Mouse (Mus musculus): Measurements from ENCODE around the gene Tns2. TPM values are rescaled to one million over a fixed set of nuclear protein-coding genes. Genes with fewer than 3 reads are reported as not detected.

Gene Tns2
- total RNA-seq, 2 experiments from 2014 or later, result not detected

DNA sequence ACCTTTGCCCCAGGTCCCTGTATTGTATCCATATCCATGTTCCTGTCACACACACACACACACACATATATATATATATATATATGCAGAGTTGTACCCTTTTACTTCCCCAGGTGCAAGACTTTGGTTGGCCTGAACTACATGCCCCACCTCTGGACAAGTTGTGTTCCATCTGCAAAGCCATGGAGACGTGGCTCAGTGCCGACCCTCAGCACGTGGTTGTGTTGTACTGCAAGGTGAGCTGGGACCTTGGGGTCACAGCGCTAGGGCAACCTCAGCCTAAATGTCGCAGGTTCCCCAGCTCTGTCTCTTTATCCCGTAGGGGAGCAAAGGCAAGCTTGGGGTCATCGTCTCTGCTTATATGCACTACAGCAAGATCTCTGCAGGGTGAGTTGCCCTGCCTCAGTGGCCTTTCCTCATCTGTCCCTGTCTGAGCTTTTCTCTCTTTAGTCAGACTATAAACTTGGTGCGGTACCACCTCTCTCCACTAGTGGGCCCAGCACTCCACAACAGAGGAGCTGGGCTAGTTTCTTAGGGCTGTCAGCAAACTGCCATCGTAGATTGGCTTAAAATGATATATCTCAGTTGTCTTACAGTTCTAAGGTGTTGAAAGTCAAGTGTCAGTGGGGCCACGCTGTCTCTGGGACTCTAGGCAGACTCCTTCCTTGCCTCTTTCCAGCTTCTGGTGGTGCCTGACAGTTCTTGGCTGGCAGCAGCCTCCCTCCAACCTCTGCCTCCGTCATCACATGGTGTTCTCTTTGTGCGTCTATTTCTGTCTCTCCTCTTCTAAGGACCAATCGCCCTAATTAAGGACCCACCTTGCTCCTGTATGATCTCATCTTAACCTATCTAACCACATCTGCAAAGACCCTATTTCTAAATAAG is 7.7 kb downstream of the Tns2 start:
- ATAC-seq (replicated peaks; ENCODE audit: low FRiP score, low TSS enrichment, poor library complexity, severe bottlenecking), result peak; percentile 58

DNA sequence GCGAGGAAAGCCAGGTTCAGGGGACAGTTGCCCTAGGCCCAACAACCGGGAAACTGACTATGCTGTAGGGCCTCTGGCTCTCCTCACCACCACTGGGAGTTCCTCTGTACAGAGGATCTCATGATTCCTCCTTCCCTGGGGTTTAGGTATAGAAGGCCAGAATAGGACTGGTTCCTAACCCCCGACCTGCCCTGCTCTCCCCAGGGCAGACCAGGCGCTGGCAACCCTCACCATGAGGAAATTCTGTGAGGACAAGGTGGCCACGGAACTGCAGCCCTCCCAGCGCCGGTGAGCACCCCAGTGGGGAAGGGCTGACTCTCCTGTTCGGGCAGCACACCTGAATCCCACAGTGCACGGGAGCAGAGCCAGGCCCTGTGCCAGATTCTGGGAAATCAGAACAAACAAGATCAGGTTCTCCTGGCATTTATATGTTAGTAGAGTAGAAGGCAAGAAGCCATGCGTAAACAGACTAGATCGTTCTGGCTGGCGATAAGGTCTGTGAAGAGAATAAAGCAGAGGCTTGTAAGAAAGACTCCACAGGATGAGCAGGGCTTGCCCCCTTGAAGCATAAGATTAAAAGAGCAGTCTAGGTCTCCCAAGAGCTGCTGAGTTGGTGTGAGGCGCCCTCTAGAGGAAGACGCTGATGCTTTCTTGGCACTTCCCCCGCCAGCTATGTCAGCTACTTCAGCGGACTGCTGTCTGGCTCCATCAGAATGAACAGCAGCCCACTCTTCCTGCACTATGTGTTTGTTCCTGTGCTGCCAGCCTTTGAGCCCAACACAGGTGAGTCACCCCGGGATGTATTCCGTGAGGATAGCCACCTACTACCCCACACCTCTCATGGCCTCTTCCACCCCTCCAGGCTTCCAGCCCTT is 8.7 kb downstream of the Tns2 start:
- ATAC-seq (replicated peaks; ENCODE audit: low FRiP score, low TSS enrichment, poor library complexity, severe bottlenecking), result peak; percentile 43; the same call in 1 of the 2 replicates

DNA sequence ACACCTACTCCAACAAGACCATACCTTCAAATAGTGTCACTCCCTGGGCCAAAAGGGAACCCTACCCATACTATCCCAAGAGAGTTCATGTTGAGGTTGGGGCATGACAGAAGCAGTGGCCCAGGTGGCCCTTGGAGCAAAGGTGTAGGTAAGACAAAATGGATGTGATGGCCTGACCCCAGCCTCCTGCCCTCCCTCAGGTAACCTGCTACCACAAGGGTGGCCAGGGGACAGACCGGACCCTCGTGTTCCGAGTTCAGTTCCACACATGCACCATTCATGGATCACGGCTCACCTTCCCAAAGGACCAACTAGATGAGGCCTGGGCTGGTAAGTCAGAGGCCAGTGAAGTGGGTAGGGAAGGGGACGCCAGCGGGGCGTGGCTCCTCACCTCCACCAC is 10.1 kb downstream of the Tns2 start:
- no peak for ATAC-seq (replicated peaks; ENCODE audit: low FRiP score, low TSS enrichment, poor library complexity, severe bottlenecking)

DNA sequence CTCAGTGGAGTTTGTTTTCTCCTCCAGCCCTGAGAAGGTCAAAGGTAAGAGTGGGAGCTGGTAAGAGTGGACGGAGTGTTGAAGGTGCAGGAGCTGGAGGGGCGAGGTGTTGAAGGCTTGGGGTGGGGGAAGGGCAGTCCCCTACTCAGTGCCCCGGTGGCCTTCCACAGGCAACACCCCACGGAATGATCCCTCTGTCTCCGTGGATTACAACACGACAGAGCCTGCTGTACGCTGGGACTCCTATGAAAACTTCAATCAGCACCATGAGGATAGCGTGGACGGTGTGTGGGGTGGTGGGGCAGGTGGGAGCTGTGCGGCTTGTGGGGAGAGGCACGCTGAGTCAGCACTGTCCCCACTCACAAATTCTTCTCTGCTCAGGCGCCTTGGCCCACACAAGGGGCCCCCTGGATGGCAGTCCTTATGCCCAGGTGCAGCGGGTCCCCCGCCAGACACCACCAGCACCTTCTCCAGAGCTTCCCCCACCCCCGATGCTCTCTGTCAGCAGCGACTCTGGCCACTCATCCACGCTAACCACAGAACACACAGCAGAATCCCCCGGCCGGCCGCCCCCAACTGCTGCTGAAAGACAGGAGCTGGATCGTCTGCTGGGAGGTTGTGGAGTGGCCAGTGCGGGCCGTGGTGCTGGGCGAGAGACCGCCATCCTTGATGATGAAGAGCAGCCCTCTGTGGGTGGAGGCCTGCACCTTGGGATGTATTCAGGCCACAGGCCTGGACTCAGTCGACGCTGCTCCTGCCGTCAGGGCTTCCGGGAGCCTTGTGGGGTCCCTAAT is 10.7 kb downstream of the Tns2 start:
- no peak for ATAC-seq (replicated peaks; ENCODE audit: low FRiP score, low TSS enrichment, poor library complexity, severe bottlenecking)

DNA sequence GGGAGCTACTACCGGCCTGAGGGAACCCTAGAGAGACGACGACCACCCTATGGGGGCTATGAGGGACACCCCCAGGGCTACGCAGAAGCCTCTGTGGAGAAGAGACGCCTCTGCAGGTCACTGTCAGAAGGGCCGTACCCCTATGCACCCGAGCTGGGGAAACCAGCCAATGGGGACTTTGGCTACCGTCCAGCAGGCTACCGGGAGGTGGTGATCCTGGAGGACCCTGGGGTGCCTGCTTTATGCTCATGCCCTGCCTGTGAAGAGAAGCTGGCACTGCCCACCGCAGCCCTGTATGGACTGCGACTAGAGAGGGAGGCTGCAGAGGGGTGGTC is 11.2 kb downstream of the Tns2 start:
- ATAC-seq (replicated peaks; ENCODE audit: low FRiP score, low TSS enrichment, poor library complexity, severe bottlenecking), result no peak

DNA sequence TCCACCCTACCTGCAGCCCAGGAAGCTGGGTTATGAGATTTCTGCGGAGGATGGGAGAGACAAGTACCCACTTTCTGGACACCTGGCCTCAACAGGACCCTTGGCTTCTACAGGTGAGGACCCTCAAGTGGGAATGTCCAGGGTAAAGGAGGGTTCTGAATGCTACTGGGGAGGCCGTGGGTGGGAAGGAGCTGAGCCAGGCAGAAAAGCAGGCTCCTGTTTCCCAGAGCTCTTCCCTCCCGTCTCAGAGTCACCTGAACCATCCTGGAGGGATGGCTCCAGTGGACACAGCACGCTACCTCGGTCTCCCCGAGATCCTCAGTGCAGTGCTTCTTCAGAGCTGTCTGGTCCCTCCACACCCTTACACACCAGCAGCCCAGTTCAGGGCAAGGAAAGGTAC is 12.0 kb downstream of the Tns2 start:
- ATAC-seq (replicated peaks; ENCODE audit: low FRiP score, low TSS enrichment, poor library complexity, severe bottlenecking), result no peak

DNA sequence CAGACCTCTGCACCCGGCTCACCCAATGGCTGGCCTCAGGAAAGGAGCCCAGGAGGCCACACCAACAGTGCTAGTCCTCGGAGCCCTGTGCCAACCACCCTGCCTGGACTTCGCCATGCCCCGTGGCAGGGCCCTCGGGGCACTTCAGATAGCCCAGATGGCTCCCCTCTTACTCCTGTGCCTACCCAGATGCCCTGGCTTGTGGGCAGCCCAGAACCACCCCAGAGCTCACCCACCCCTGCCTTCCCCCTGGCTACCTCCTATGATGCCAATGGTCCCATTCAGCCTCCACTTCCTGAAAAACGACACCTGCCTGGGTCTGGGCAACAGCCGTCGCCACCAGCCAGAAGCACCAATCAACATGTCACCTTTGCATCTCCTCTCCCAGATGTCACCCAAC is 12.6 kb downstream of the Tns2 start:
- no peak for ATAC-seq (replicated peaks; ENCODE audit: low FRiP score, low TSS enrichment, poor library complexity, severe bottlenecking)

DNA sequence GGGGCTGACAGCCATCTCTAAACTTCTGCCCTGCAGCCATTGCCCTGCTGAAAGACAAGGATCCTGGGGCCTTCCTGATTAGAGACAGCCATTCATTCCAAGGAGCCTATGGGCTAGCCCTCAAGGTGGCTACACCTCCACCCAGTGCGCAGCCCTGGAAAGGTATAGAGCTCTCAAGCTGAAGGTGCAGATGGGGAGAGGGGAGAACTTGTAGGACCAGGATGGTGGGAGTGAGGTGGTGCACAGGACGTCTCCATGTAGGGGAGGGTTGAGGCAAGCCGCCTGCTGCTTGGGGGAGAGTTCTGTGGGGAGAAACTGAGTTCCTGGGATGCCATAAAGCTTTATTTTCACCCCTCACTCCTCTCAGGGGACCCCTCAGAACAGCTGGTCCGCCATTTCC is 13.5 kb downstream of the Tns2 start:
- ATAC-seq (replicated peaks; ENCODE audit: low FRiP score, low TSS enrichment, poor library complexity, severe bottlenecking), result no peak

DNA sequence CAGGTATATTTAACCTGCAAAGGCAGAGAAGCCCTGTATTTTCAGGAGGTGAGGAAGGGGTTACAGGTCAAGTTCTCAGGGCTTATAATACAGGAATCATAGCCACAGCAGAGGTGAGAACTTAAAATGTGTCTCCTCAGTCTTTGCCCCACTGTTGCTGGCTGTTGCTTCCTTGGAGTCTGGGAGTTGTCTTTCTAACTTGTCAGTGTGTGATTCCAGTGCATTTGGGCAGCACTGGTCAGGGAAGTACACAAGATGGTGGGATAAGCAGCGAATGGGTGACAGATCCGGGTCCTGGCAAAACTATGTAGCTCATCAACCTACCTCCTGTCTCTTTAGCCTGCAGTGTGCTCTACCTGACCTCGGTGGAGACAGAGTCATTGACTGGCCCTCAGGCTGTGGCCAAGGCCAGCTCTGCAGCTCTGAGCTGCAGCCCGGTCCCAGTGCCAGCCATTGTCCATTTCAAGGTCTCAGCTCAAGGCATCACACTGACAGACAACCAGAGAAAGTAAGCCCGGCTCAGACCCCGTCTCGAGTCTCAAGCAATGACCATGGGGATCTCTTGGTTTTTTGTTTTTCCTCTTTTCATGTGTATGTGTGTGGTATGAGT is 14.5 kb downstream of the Tns2 start:
- no peak for ATAC-seq (replicated peaks; ENCODE audit: low FRiP score, low TSS enrichment, poor library complexity, severe bottlenecking)

DNA sequence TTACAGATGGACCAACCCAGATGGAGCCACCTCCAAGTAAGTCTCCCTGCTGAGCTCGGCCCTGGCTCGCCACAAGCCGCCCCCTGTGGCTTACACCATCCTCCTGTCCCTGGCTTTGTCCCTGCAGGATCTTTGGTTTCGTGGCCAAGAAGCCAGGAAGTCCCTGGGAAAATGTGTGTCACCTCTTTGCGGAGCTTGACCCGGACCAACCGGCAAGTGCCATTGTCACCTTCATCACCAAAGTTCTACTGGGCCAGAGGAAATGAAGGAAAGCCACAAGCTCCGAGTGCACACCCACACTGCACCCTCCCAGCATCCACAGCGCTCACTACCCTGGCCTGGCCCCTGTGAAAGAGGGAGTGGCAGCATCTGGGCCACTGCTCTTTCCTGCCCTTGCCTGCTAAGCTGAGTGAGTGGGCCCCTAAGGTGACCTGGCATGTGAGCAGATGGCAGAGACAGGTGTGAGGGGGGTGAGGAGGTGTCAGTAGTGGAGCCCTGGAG is 15.6 kb downstream of the Tns2 start:
- no peak for ATAC-seq (replicated peaks; ENCODE audit: low FRiP score, low TSS enrichment, poor library complexity, severe bottlenecking)

DNA sequence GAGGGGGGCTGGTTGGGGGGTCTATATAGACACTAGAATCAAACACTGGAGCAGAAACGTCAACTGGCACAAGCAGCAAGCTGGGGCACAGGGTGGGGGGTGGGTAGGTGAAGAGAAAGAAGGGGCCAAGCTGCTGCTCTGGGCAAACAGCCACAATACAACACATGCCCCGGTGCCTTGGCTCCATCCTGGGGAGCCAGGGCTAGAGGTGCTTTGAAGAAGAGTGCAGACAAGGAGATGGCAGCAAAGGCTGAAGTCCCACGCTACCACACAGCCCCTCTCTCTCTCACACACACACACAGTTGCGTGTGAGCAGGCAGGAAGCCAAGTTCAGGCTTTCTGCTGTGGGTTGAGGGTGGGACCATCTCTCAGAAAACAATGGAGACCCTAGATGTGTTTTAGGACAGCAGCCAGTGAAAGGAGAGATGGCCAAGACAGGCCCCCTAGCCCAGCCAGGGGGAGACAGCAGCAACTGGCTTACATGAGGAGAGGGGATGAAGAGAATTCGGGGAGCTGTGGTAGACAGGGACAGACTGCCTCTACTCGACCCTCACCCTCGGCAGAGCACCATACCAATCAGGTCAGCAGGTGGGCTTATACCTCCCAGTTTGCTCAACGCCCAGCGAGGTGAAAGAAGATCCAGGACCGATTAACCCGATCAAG is 16.7 kb downstream of the Tns2 start:
- ATAC-seq (replicated peaks; ENCODE audit: low FRiP score, low TSS enrichment, poor library complexity, severe bottlenecking), result no peak

DNA sequence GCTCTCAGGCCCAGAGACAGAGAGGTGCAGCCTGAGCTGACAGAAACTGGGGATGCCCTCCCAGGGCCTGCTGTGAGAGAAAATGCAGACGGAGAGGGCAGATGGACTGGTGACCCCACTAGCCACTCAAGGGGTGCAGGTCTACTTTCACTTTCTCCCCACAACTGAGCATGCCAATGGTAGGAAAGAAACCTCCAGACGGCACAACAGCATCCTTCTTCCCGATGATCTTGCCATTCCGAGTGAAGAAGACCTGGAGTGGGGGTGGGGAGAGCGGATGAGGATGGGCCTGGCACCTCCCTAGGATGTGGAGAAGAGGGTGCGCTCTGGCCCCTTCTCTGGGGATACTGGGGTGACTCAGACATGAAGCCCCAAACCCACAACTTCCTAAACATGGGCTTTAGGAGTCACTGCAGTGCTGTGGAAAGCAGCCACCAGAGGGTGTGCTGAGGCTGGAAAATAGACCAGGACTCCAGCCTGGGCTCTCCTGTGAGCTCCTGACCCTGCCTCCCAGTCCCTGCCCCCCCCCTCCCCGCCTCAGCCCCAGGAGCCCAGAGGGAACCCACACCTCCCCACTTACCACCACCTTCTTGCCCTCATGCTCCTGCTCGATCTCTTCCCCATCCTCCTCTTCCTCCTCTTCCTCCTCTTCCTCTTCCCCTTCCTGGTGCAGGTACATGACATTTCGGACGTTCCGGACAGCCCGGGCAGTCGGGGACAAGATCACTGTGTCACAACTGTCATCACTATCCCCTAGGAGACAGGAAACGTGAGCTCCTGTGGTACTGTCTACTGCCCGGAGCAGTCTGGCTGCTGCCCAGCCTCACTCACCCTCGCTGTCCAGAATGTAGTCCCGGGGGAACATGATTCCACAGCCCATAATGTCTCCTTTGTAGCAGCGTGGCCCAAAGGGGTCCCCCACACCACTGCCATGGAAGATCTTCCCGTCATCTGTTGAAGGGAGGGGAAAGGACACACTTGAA is 17.5 kb downstream of the Tns2 start:
- no peak for ATAC-seq (replicated peaks; ENCODE audit: low FRiP score, low TSS enrichment, poor library complexity, severe bottlenecking)

DNA sequence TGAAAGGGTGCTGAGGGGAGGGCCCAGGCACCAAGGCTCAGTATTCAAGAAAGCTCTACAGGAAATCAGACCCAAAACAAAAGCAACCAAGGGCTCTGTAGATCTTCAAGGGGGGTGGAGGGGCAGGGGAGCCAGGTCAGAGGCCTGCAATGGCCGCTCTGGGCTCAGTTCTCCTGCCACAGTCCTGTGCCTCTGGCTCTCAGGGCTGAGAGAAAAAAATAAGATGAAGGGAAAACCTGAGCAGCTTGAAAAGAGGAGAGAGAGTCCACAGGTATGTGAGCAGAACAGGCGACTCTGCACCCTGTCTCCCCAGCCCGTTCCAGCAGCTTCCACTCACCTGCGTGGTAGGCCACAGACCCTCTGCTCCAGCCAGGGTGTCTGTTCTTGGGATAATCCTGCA is 18.4 kb downstream of the Tns2 start:
- no peak for ATAC-seq (replicated peaks; ENCODE audit: low FRiP score, low TSS enrichment, poor library complexity, severe bottlenecking)

DNA sequence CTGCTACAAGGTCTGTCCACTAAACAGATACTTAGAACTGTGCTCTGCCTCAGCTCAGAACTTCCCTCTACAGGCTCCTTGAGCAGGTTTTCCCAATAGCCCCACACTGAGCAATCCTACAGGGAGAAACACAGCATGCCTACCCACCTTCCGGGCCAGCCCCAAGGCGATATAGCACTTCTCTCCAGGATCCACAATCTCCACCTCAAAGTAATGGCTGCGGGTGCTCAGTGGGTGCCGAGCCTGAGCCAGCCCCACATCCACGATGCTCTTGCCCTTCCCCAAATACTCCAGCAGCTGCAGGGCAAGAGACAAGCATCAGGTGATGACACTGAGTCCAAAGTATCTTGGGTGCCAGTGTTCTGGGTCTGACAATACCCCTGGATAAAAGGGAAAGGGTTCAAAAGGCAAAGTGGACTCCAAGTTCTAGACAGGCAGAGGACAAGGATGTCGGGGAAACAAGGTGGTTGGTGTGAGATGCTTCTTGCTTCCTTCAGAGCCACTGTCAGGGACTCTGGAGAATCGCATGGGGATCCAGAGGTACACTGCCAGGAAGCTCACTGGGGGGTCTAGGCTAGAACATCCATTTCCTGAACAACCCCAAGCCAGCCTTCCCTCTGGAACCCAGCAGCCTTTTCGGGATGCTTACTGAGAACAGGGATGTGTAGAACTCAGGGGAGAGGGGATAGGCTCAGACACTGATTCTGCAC is 19.1 kb downstream of the Tns2 start:
- no peak for ATAC-seq (replicated peaks; ENCODE audit: low FRiP score, low TSS enrichment, poor library complexity, severe bottlenecking)

DNA sequence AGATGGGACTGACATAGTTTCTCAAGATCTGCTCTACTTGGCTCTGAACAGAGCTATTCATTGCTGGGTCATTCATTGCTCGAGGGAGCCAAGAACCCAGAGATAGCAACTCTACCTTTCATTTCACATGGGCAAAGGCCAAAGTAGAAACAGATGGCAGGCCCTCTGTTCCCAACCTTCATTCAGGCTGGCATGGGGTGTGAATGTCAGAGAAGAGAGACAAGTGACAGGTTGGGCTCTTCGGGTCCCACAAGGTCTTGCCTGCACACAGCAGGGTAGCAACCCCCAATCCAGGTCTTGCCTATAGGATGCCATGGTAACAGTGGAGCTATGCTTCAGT is 19.6 kb downstream of the Tns2 start:
- ATAC-seq (replicated peaks; ENCODE audit: low FRiP score, low TSS enrichment, poor library complexity, severe bottlenecking), result no peak

DNA sequence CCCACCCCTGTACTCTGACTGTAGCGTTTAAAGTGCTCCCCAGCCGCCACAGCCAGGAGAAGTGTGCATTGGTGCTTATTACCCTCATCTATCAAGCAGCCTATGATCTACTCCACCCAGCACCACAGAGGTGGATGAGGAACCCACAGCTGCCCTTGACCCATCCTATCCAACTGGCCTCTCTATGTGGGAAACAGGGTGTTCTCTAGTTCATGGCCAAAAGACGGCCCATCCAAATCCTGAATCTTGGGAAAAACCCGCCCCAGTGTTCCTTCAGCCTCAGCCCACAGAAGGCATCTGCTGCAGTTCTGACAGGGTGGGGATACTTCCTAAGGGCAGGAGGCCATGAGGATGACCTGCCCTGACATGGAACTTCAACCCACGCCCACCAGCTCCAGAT is 20.3 kb downstream of the Tns2 start:
- ATAC-seq (replicated peaks; ENCODE audit: low FRiP score, low TSS enrichment, poor library complexity, severe bottlenecking), result no peak

DNA sequence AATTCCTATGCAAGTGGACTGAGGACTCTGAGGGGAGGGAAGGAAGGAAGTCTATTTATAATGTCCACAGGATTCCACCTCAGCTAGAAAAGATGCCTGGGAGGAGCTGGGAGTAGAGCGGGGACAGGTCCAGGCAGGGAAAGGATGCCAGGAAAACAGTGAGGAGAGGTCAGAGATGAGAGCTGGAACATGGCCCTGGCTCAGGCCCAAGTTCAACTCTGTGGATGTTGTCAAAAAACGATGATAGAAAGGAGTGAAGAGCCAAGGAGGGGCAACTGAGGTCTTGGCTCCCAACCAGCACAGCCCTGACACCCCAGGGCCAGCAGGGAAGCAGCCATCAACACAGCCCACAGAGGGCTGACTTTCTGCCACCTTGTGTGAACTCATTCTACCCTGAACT is 26.1 kb downstream of the Tns2 start:
- no peak for ATAC-seq (replicated peaks; ENCODE audit: low FRiP score, low TSS enrichment, poor library complexity, severe bottlenecking)

Data from megakaryocyte-erythroid progenitor cell, adult 5-6 weeks (primary cell).